Mouse (Mus musculus): Measurements from ENCODE around the gene Tent2. TPM values are rescaled to one million over a fixed set of nuclear protein-coding genes. Genes with fewer than 3 reads are reported as not detected.
"Not testable (repeated sequence)": the region's sequence is repeated elsewhere in the genome, so short reads cannot be mapped to it uniquely, and the experiment has no call there.

The Tent2 gene
- 10 to 100 TPM; 36.5 to 41.0 TPM for total RNA-seq (2021)

DNA sequence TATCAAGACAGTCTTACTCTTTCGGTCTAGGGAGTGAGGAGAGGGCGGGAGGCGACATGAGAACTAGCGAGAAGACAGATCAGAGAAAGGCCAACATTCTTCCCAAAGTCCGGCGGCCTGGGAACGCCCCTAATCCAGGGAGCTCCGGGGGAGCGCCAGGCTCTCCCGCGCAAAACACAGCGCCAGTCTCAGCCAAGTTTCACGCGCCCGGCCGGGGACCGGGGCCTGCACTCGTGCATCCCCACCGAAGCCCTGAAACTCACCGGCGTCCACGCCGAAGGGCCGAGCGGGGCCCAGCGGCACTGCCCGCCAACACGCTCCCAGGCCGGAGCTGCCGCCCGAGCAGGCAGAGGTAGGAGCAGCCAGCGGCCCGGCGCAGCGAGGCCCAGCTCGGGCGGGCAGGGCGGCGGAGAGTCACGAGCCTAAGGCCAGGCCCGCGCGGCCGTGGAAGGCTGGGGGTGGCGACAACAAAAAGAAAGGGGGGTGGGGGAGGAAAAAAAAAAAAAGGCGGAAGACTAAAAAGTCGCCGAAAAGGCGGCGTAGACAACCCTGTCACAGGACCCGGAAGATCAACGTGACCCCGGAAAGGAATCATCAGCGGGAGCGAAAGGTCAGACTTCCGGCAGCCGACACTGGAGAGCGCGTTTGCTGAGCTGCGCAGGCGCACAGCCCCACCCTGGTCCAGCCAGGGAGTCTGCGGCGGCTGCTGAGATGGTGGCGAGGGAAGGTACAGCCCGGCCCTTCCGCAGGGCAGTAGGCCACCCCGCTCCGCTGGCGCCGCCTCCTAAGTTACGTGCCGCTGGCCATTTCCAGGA, at the start of gene Tent2:
Tent2 (minus strand) TSS at position 555 of the 815 bp plus-strand sequence.
- intact Hi-C loops (cut with DNase I), result loop anchor here (10.0 kb wide), 1 partner anchor 113 kb away; no protein-coding TSS in a partner anchor
- peak; percentile 93 for DNase-seq

GRCm38 (mm10) chr13:93241180-93241579, 49.0 kb upstream of the Tent2 start:
- intact Hi-C loops (cut with DNase I), result loop anchor here (10.0 kb wide), 1 partner anchor 256 kb away; no protein-coding TSS in a partner anchor
- DNase-seq, result no peak

GRCm38 (mm10) chr13:93239561-93239960, 47.4 kb upstream of the Tent2 start:
- intact Hi-C loops (cut with DNase I), result no loop called here

GRCm38 (mm10) chr13:93239134-93239533, 46.9 kb upstream of the Tent2 start:
- DNase-seq, result no peak
- intact Hi-C loops (cut with DNase I), result no loop called here

More at GRCm38 (mm10) chr13:93239561-93239960, 47.4 kb upstream of the Tent2 start:
- DNase-seq, result no peak

GRCm38 (mm10) chr13:93237677-93238398, 45.7 kb upstream of the Tent2 start:
- intact Hi-C loops (cut with DNase I), result no loop called here
- no peak for DNase-seq

GRCm38 (mm10) chr13:93234267-93235039, 42.3 kb upstream of the Tent2 start:
- intact Hi-C loops (cut with DNase I), result no loop called here
- DNase-seq, result no peak

- no peak for DNase-seq
- intact Hi-C loops (cut with DNase I), result no loop called here
These were observed 40.1 kb upstream of the Tent2 start for GRCm38 (mm10) chr13:93232335-93232734.

DNA sequence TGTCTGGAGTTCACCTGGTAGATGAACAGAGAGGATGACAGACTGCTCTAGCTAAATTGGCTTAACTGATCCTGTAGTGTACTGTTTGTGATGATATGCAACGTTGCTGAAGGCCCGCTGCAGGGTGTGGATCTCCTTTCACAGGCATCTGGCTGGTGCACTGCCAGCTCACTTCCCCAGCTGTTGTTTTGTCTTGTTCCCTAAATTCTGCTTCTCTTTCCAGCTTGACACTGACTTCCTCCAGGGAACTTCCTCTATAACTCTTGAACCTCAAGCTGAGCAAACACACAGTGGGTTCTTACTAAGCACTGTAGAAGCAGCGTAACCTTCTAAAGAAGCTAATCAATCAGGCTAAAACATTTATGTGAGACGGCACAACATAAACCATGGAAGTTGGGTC, 38.8 kb upstream of the Tent2 start:
- no peak for DNase-seq
- intact Hi-C loops (cut with DNase I), result no loop called here

GRCm38 (mm10) chr13:93211741-93212140, 19.6 kb upstream of the Tent2 start:
- no peak for DNase-seq
- intact Hi-C loops (cut with DNase I), result no loop called here

DNA sequence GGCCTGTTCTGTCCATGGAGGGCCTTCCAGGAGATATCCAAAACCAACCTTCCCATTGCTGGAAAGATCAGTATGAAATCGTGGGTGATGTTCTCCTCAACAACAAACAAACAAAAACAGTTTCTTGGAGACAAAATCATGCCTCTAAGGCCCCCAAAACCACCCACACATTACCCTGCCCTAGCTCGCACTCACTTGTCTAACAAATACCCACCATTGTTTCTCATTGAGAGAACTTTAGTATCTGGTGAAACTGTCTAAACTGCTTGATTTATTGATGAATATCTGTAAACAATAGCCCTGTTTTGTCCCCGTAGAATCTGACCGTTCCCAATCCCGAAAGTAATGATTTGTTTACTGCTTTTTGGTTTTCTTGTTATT, 451 bp upstream of the Tent2 start:
- intact Hi-C loops (cut with DNase I), result loop anchor here (10.0 kb wide), 1 partner anchor 112 kb away; no protein-coding TSS in a partner anchor
- no peak for DNase-seq

GRCm38 (mm10) chr13:93189416-93189815, 2.8 kb downstream of the Tent2 start:
- intact Hi-C loops (cut with DNase I), result no loop called here
- no peak for DNase-seq

DNA sequence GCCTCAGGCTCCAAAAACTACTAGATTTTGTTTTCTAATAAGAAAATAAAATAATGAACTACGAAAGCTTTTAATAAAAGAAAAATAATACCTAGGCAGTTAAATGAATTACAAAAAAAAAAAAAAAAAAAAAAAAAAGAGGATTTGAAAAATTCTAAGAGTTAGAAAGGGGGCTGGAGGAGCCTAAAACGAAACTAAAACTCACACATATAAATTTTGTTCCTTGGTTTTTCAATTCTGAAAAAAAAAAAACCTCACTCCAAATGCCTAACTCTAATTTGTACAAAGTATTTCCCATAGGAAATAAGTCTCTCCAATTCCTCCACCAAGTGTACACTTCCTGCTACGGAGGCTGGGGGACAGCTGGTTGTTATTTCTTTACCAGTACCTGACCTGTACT, 3.4 kb downstream of the Tent2 start:
- no peak for DNase-seq
- intact Hi-C loops (cut with DNase I), result no loop called here

DNA sequence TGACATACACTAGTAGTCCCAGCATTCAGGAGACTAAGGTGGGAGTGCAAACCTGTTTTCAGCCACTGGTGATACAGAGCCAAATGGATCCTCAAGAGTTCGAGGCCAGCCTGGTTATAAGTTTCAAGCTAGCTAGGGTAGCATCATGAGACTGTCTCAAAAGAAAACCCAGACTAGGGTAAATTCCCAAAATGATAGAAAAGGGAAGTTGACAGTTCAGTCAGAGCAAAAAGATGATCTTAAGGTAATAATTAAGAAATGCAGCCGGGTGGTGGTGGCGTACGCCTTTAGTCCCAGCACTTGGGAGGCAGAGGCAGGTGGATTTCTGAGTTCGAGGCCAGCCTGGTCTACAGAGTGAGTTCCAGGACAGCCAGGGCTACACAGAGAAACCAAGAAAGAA, 4.4 kb downstream of the Tent2 start:
- DNase-seq; intact Hi-C loops (cut with DNase I): not testable (repeated sequence)

DNA sequence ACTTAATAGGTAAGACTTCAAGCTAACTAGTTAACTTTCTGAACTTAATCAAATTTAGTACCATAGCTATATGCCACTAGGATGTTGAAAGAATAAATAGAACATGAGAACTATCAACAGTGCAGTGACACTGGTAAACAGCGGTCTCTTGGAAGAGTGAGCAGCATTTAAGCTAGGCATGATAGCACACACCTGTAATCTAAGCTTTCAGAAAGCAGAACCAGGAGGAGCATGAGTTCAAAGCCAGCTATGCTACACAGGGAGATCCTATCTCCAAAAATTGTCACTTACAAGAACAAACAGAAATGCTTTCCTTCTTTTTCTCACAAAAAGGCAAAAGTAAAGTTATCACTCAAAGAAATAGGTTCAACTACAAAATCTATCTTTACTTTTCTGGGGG, 11.8 kb downstream of the Tent2 start:
- DNase-seq, result no peak
- intact Hi-C loops (cut with DNase I), result no loop called here

- intact Hi-C loops (cut with DNase I), result no loop called here
These were observed 12.7 kb downstream of the Tent2 start for GRCm38 (mm10) chr13:93179522-93179921.

GRCm38 (mm10) chr13:93177571-93177970, 14.6 kb downstream of the Tent2 start:
- intact Hi-C loops (cut with DNase I), result no loop called here
- DNase-seq, result no peak

More at GRCm38 (mm10) chr13:93179522-93179921, 12.7 kb downstream of the Tent2 start:
- no peak for DNase-seq

GRCm38 (mm10) chr13:93163303-93163702, 28.9 kb downstream of the Tent2 start:
- no peak for DNase-seq
- intact Hi-C loops (cut with DNase I), result no loop called here

DNA sequence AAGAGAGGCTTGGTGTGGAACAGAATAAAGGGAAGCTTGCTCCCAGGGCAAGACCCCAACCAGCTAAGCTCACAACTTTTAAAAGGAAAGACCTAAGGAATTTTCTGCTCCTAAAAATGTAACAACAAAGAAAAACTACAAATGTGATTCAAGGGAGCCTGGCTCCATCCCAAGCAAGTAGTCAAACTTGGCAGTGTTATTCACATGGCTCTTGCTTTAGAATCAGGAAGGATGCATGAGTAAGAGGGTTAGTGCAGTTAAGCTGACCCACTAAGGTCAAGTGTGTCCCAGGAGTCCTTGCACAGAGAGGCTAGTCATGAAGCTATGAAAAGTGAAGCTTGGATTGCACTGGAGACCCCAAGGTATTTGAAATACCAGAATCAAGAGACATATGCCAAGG, 29.7 kb downstream of the Tent2 start:
- intact Hi-C loops (cut with DNase I), result no loop called here
- no peak for DNase-seq

DNA sequence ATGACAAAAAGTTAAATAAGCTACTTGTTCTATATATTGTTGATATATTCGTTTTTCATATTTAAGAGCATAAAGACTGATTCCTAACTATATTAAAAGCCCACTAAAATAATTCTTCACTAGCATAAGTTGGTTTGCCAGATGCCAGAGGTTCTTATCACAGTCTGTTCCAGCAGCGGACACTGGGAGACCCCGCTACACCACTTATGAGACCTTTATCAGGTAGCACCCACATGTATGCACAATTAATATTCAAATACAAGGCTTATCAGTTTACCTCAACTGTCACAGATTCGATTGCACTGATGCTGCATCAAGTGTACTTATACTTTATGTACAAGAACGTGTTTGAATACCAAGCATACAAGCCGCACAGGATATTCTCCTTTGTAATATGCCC, 33.9 kb downstream of the Tent2 start:
- intact Hi-C loops (cut with DNase I), result no loop called here

GRCm38 (mm10) chr13:93153280-93153679, 38.9 kb downstream of the Tent2 start:
- intact Hi-C loops (cut with DNase I), result no loop called here
- no peak for DNase-seq

More for the DNA sequence above, 33.9 kb downstream of the Tent2 start:
- no peak for DNase-seq
